Mouse (Mus musculus): ENCODE measurements around the gene Myo10.

Gene Myo10

DNA sequence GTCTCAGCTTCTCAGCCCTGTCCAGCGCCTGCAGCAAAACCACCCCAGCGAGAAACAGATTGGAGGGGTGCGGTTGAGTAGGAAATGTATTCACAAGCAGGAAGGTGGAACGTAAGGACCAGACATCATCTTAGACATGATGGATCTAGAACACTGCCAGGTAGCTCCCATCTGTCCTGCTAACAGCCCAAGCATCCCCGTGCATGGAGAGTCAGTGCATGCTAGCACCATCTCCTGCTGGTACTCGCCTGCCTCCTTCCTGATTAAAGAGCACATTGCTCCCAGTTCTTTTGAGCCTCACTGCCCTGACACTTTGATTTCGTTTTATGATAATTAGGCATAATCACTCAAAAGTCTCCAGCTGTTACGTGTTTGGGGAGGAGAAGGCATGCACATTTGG is 96.9 kb downstream of the Myo10 start:
- DNase-seq (ENCODE audit: low read depth, low spot score): no peak

DNA sequence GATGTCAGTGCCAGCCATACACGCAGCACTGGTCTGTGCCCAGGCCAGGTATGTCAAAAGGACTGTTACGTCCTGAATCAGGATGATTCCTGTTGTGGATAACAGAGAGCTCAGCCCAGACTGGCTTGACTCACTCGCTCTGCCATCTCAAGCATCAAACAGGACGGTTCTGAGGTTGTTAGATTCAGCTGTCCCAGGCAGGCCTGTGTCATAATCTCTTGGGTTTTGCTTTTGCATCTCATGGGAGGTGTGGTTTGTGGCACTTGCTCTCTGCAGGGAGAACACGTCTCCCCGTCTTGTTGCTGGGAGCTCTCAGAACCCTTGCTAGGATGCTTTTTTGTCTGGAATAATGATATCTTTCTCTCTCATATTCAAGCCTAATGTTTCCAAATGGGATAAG is 97.9 kb downstream of the Myo10 start:
- no peak for DNase-seq (ENCODE audit: low read depth, low spot score)

DNA sequence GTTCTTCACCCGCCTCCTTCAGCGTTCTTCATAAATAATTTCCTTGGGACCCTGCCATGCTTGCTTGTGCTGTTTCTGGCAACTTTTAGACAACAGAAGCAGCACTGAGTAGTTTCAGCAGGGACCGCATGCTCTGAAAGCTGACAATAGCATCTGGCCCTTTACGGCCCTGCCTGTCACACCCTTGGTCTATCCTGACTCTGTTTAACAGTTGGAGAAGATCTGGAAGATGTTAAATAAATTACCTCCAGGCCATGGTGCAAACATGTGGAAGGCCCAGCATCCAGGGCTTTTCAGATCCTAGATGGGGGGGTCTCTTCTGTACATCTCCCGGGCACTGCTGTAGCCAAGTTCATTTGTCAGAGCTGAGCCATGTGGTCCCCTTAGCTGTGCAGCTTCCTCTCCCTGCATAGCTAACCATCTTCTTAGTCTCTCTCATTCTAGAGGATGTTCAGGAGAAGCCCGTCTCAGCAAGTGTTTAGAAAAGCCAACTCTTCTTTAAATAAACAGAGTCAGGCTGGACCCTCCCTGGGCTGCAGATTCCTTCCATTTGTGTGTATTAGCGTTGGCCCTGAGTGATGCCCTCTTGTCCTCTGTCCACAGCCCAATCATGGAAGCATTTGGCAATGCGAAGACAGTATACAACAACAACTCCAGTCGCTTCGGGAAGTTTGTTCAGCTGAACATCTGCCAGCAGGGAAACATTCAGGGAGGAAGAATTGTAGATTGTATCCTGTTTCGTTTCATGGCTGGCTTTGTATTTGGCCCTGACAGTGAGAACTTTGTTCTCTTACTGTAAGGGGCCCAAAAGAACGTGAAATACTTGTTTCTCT is 101.2 kb downstream of the Myo10 start:
- DNase-seq (ENCODE audit: low read depth, low spot score): no peak

DNA sequence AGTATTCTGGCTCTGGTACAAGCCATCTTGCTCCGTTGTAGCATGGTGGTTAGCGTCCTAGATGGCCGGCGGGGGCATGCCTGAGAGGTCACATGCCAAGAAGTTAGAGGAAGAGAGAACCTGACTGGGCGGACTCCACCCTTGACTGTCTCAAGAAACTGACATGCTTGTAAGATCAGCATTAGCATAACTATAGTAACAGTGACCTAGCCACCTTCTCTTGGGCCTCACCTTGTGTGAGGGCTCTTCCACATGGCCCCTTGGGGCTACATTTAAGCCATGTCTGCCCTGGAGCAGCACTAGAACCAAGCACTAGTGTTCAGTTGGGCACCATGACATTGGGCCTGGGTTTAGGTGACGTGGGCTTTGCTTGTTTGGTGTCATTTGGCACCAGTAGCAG is 102.2 kb downstream of the Myo10 start:
- DNase-seq (ENCODE audit: low read depth, low spot score): no peak

DNA sequence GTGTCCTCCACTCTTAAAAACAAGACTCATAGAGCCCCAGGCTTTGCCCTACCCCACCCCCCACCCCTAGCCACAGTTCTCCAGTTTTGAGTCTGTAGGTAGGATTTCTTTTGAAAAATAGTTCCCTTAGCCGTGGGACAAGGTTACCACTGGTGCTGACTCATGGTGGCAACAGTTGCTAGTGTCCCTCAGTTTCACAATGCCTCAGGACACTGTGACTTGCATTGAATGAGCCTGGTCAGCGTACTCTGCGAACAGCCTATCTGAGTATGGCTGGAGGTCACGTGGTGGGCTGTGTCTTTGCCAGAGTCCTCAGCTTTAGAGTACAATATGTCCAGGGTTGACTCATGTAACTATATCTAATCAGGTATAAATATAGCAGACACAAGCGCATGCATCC is 104.5 kb downstream of the Myo10 start:
- DNase-seq (ENCODE audit: low read depth, low spot score): no peak

DNA sequence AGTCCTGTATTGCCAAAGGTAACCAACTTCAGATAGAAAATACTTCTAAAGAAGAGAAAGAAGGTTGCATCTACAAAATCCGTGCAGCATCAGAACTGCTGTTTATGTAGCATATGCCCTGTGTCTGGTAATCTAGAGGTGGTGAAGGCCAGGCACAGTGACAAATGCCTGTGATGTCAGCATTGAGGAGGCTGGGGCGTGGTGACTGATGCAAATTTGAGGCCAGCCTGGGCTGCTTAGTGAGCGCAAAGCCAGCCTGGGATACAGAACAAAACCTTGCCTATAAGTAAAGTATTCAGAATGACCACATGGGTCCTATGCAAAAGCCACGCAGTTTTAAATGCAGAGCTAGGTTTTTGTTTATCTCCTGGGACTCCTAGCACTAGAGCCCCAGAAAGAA is 106.2 kb downstream of the Myo10 start:
- no peak for DNase-seq (ENCODE audit: low read depth, low spot score)

DNA sequence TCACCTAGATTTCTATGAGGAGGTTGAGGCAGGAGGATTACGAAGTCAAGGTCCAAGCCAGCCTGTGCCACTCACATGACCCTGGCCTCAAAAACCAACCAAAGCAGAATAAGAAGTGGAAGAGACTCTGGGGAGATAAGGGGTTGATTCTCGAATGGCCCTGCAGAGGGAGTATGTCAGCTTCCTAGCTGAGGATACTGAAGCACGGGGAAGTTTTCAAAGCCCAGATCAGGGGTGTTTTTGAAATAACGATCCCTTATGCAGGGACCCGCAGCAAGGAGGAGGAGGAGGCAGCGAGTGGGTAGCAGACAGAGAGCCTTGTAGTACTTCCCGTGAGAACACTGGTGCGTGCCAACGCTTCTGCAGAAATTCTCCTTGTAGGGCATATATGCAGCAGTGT is 108.7 kb downstream of the Myo10 start:
- DNase-seq (ENCODE audit: low read depth, low spot score): no peak

DNA sequence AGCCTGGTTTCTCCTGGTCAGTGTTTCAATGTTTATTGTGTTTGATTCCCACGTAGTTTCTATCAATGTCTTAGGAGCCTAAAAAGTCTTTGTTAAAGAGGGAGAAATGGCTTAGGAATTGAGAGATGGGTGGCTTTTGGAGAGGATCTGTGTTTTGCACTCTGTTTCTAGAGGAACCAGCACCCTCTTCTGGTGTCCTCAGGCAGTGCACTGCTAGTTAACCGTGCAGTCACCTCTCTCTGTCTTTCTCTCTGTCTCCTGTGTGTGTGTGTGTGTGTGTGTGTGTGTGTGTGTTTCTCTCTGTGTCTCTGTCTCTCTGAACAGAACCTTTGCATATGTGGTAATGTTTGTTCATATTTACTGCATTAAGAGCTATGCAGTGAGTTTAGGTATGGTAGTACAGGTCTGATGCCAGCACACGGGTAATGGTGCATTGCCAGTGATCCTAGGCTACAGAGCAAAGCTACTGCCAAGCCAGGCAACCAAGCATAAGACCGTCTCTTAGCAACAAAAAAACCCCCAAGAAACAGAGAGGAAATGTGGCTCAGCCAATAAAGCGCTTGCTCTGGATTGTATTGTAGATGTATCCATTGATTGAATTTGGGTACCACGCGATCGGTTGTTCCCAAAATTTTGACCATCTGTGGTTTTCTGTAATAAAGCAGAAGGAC is 110.6 kb downstream of the Myo10 start:
- DNase-seq (ENCODE audit: low read depth, low spot score): no peak

DNA sequence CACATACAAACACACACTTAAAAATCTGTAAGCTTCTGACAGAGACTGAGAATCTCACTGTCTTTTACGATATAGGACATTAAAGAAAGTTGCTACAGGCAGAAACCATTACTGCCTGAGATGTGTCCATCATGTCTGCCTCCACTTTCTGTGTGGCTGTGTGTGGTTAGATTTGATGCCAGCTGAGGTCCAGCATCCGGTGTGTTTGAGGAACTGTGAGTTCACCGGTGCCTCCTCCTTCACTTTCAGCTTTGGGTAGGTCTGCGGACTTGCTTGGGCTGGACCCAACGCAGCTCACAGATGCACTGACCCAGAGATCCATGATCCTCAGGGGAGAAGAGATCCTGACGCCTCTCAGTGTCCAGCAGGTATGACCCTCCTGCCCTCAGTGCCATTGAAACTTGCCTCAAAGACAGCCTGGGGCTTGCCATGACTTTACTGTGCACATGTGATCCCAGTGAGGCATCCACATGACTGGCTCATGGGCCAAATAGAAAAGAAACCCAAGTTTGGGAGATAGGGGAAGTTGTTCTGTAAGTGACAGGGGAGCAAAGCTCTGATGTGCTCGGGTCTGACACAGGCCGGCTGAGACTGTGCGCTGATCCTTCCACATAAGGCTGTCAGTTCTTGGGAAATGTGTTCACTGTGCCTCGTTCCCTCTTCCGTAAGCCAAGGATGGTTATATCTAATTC is 111.6 kb downstream of the Myo10 start:
- no peak for DNase-seq (ENCODE audit: low read depth, low spot score)

DNA sequence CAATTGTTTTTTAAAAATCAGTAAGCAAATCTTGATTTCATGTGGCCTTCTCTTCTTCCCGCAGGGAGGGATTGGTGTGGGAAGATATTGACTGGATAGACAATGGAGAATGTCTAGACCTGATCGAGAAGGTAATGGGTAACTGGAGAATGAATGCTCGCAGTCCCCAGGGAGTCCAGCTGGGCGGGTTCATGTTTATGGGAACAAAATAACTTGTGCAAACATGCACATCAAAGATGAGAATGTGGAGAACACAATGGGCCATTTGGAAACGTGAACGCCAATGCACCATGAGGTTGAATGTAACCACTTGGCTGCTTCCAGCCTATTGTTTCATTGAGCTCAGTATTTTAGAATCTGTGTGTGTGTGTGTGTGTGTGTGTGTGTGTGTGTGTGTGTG is 114.2 kb downstream of the Myo10 start:
- DNase-seq (ENCODE audit: low read depth, low spot score): no peak

DNA sequence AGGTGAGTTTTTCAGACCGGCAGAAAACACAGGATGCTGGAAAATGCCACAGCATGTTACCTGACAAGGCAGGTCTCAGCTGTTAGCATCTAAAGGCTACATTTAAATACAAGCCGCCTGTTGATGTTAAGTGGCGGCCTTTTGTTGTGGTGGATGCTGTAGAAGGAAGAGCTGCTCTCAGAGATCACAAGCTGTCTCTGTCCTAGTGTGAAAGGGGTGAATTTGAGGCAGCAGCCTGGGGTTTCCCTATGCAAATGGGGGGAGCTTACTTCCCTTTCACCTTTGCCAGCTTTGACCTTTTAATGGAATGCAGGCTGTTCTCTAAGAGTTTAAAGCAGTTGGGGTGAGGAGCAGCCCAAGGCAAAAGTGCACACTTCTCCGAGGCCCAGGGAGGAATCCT is 117.9 kb downstream of the Myo10 start:
- DNase-seq (ENCODE audit: low read depth, low spot score): no peak

DNA sequence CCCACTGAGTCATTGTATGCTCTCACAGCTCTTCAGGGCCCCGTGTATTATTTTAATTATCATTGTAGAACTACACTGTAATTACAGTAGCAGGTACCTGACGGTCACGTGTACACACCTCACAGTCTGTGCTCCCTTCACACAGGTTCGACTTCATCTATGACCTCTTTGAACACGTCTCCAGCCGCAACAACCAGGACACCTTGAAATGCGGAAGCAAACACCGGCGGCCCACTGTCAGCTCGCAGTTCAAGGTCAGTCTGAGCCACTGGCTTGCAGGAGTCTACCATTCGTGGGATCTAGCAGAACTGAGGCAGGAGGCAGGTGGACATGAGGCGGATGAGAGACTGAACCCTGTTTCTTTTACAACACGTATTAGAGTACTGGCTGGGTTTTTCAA is 119.9 kb downstream of the Myo10 start:
- DNase-seq (ENCODE audit: low read depth, low spot score): no peak

DNA sequence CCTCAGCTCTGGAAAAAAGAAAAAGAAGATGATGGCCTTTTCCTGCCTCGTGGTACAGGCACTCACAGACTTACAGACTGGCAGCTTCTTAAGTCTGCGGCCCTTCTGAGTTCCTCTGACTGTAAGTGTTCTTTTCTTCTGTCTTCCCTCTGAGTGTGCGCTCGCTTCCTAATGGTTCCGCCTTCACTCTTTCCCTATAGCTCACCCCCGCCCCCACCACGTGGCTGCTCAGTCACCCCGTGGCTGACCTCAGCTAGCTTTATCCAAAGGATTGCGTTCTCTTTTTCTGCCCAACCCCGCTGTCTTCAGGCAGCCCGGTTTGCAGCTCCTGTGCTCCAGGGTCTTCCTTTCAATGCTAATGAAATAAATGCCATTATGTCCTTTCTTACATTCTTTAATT is 129.2 kb downstream of the Myo10 start:
- no peak for DNase-seq (ENCODE audit: low read depth, low spot score)

DNA sequence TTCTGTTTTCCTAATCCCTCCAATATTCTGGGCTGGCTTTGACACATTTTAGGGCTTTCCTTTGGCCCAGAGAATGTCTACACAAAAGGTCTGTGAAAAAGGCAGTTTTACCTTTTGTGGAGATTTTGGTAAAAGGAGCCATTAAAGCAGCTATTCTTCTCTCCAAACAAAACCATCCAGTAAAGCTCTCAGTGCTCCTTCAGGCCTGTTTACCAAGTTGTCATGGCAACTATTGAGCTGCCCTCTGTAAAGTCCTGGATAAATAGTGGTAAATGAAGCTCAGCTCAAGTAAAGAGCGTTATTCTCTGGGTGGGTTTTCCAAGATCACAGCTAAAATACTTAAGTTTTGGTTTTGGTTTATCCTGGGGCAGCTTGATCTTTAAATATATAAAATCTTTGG is 130.3 kb downstream of the Myo10 start:
- no peak for DNase-seq (ENCODE audit: low read depth, low spot score)

DNA sequence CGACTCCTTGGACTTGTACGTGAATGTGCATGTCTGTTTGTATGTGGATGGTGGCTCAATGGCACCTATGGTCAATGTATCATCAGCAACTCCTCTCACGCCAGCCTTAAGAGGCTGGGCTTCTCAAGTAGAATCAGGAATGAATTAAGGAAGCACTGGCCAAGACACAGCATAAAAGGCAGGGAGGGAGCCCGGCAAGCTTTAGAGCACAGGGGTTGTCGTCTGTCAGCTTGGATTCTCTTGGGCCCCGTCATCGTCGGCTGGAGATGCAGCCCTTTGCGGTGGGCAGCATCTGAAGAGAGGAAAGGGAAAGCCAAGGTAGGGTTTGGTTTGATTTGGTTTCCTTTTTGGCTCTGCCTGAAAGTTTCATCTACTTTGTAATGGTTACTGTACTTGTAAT is 130.7 kb downstream of the Myo10 start:
- no peak for DNase-seq (ENCODE audit: low read depth, low spot score)

DNA sequence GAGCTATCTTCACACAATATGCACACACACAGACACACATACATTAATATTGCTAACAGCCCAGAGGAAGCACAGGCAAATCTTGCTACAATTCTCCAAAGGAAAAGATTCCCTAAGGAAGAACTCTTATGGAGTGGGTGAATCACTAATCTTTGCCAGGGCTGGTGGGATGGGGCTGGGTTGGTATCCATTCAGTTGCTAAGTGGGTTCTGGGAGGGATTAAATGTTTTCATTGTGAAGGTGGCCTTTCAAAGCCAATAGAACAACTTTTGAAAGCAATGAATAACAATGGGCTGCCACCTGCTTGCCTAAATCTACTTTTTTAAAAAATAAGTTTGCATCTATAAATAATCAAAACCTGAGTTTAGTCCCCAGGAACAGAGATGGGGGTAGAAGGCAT is 131.6 kb downstream of the Myo10 start:
- no peak for DNase-seq (ENCODE audit: low read depth, low spot score)

DNA sequence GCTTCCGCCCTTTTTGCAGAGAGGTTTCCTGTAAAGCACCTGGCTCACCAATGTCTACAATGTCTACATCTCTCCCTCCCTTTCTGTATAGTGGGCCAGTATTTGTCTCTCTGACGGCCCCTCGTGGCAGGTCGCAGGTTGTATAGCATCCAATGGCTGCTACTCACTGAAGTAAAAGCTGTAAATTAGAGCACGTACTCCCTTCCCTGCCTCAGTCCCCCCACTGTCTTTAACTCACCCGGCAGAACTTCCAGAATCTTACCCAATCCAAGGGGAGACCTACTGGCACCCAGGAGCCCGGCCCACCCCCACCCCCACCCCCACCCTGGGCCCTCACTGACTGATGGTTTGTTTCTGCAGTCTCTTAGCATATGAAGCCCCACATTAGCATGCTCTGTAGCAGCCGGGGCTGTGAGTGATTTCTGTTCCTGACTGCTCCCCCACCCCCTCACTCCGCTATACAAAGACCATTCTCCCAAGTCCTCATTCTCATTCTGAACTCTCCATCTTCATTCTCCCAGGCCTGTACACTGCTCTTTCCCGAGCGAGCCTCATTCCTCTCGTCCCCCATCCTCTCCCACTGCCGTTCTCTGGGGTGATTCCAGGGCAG is 132.1 kb downstream of the Myo10 start:
- DNase-seq (ENCODE audit: low read depth, low spot score): no peak

DNA sequence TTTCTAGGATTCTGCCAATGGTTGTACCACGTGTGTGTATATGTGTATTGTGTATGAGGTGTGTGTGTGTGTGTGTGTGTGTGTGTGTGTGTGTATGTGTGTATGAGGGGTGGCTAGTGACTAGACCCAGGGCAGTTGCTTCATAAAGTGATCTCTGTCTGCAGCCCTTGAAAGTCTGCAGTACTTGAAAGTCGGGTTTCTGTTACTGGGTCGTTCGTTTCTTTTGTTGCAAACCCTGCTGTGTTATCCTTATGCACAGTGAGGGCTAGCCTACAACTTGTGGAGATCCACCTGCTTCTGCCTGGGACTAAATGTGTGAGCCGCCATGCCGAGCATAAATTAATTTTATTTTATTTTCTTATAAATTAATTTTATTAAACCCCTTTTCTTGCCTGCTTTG is 133.2 kb downstream of the Myo10 start:
- DNase-seq (ENCODE audit: low read depth, low spot score): no peak

DNA sequence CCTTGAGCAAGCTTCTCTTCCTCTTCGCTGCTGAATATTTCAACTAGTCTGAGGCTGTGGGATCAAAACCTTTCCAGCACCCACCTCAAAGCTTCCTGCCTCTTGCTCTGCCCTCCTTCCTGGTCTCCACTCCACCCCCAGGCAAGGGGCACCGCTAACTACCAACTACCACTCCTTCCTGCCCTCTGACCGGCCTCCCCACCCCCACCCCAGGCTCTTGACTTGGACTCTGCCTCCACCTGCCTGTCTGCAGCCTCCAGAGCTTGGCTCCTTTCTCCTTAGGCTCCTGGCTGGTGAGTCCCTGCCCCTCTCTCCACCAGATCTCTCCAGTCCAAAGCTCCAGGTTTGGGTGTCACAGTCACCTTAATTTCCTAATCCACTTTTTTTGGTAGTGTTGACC is 133.7 kb downstream of the Myo10 start:
- DNase-seq (ENCODE audit: low read depth, low spot score): no peak

DNA sequence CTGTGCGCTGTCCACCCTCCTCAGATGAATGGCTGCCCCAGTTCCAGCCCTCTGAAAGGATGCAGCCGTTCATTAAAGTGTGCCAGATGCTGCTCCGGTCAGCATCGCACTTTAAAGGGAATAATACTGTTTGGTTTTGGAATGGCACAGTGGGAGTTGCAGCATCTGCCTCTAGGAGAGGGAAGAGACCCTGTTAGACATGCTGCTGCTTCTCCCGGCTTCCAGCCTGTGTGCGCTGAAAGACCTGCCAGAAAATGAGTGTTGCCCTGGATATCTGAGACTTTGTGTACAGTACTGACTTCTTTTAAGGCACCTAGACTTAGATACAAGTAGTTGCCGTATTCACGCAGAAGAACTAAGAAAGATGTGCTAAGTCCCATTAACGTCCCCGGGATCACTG is 135.7 kb downstream of the Myo10 start:
- no peak for DNase-seq (ENCODE audit: low read depth, low spot score)

DNA sequence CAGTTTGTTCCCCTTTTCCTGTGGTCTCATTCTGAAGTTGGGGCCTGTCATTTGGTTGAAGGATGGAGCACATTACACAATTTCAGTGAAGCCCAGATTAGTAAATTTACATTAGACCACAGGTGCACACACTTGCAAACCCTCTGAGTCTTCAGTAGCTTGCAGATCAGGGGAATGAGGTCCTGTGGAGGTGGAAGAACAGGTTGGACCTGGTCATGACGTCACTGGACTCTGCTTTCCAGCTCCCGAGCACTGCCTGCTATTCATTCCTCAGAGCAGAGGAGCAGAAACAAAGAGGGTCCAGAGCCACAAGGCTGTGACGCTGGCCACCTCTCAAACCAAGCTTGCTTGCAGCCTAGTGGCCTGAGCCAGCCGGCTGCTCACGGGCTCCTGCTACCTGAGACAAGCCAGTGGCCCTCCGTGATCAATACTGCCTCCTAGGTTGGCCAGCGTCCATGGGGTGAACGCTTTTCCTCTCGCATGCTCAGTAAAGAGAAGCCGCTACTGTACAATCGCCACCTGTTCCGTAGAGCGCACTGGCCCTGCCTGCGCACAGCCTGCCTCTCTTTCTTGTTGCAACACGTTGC is 136.3 kb downstream of the Myo10 start:
- no peak for DNase-seq (ENCODE audit: low read depth, low spot score)

DNA sequence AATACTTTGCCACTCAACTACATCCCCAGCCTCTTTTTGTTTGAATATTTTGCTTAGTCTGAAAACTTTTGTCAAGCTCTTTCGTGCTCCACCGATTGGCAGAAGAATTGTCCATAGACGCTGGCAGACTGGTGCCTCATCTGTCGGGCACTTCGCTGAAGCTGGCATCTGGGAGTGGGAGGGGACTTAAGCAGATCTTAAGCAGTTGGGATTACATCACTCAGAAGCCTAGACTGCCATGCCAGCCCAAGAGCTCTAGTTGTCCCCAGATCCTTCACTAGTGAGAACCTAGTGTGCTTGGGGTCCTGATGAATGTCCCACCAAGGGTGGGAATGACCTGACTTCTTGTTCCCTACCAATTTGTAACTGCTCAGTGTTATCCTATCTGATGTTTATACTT is 138.0 kb downstream of the Myo10 start:
- DNase-seq (ENCODE audit: low read depth, low spot score): no peak
